Mouse (Mus musculus) thymus, adult 2 months (tissue): ENCODE results near the gene Gpat3.

ENCODE experiments used
- CTCF ChIP-seq: fragments of 200-500 bp; IDR thresholded peaks from 2 replicates; pipeline ENCODE4 v1.5.1; 2012; ENCODE audit warnings: mild to moderate bottlenecking, control low read depth, low read length, moderate library complexity, borderline replicate concordance; ENCODE audit not compliant: control insufficient read depth, poor library complexity, insufficient read depth; ENCODE audit errors: extremely low read depth
- POLR2A ChIP-seq: fragments of 200-500 bp; IDR thresholded peaks from 2 replicates; pipeline ENCODE4 v1.6.1; 2012; ENCODE audit warnings: mild to moderate bottlenecking, low read length, control low read depth, moderate library complexity; ENCODE audit not compliant: control insufficient read depth, poor library complexity, insufficient read depth; ENCODE audit errors: extremely low read depth

- no peak for TF ChIP-seq POLR2A
- TF ChIP-seq CTCF = no peak
These were observed 27.2 kb upstream of the Gpat3 start for GRCm38 (mm10) chr5:100818341-100818740.
